Comparison of ENCODE assay signal across 8 mouse cellular contexts in the genomic region with DNA sequence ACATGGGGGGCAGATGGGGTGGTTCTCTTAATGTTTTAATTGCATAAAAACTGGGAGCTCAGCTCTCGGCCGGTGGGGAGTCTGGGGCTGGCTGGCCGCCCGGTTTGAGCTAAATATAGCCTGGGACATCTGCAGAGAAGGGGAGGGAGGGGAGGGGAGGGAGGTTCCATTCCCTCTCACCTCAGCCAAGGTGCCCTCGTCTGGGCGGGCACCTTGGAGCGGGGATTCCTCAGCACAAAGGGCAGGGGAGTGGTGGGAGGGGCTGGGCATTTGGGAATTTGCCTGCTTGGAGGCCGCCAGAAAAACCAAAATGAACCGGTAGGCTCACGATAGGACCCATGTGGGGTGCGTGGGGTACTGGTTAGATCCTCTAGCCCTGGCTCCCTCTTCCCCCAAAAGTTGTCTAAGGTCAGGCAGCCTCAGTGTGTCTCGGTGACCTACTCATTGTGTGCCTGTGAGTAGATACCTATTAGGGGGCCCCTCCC. TPM values are rescaled to one million over a fixed set of nuclear protein-coding genes. Genes with fewer than 3 reads are reported as not detected.
DNase-seq lines count a peak whose midpoint lies in the region; ATAC-seq and TF ChIP-seq lines count a peak whose summit lies in the region.

No protein-coding gene starts in this region.

- no peaks in the 10 kb centered on the region for H3K36me3 ChIP-seq in forebrain, embryonic 12.5 days (replicated peaks)
- no peaks in the 10 kb centered on the region for H3K36me3 ChIP-seq in intestine, embryonic 15.5 days
- H3K36me3 ChIP-seq in liver, embryonic 11.5 days (ENCODE audit: control insufficient read depth, insufficient read depth, low read length): no peaks in the 10 kb centered on the region

- WGBS in forebrain, embryonic 12.5 days: 2% methylated on average over 12 of the region's 12 CpGs
- WGBS in intestine, embryonic 15.5 days: 4% methylated on average over 12 of the region's 12 CpGs
- 11% methylated on average over 12 of the region's 12 CpGs for WGBS in liver, embryonic 11.5 days
- WGBS in olfactory bulb, adult 2 months: 7% methylated on average over 12 of the region's 12 CpGs

- no peaks in the 10 kb centered on the region for H3K9me3 ChIP-seq in forebrain, embryonic 12.5 days
- H3K9me3 ChIP-seq in intestine, embryonic 15.5 days: no peaks in the 10 kb centered on the region
- H3K9me3 ChIP-seq in liver, embryonic 11.5 days (ENCODE audit: control insufficient read depth, low read length): no peaks in the 10 kb centered on the region

- peak overlapping the region; percentile 52 for H3K4me3 ChIP-seq in forebrain, embryonic 12.5 days (replicated peaks)
- peak overlapping the region; percentile 82 for H3K4me3 ChIP-seq in intestine, embryonic 15.5 days (replicated peaks)
- H3K4me3 ChIP-seq in liver, embryonic 11.5 days (ENCODE audit: low read depth, low read length): peak overlapping the region; percentile 53
- H3K4me3 ChIP-seq in olfactory bulb, adult 2 months (ENCODE audit: insufficient read depth, low read depth, low read length): peak overlapping the region; percentile 49

- H3K4me1 ChIP-seq in forebrain, embryonic 12.5 days: peaks cover 87% of the 10 kb centered on the region
- peaks cover 85% of the 10 kb centered on the region for H3K4me1 ChIP-seq in intestine, embryonic 15.5 days (replicated peaks)
- H3K4me1 ChIP-seq in liver, embryonic 11.5 days (replicated peaks; ENCODE audit: control insufficient read depth, insufficient read depth, low read length): peaks cover 87% of the 10 kb centered on the region
- H3K4me1 ChIP-seq in olfactory bulb, adult 2 months (ENCODE audit: control insufficient read depth, insufficient read depth, low read length): peaks cover 88% of the 10 kb centered on the region

- no peak for TF ChIP-seq POLR2A in olfactory bulb, adult 2 months (IDR thresholded peaks at IDR 0.05; ENCODE audit: insufficient read depth, low read depth, low read length)

- DNase-seq in heart, adult 18-20 months: peak; percentile 76 to 79
- no peak for DNase-seq in heart, adult 8-10 months (ENCODE audit: low spot score)
- DNase-seq in adrenal gland, postnatal 25 days: peak; percentile 71
- no peak for DNase-seq in liver, embryonic 11.5 days (ENCODE audit: low spot score)
- DNase-seq in spleen, adult 12 weeks (ENCODE audit: low spot score): no peak

- H3K27me3 ChIP-seq in forebrain, embryonic 12.5 days: peaks cover 17% of the 10 kb centered on the region
- no peaks in the 10 kb centered on the region for H3K27me3 ChIP-seq in intestine, embryonic 15.5 days (replicated peaks)
- peaks cover 24% of the 10 kb centered on the region for H3K27me3 ChIP-seq in liver, embryonic 11.5 days (replicated peaks; ENCODE audit: control insufficient read depth, insufficient read depth, low read length)

- no peak for TF ChIP-seq CTCF in olfactory bulb, adult 2 months (IDR thresholded peaks at IDR 0.05; ENCODE audit: insufficient read depth, low read depth, low read length)

- ATAC-seq in forebrain, embryonic 12.5 days (ENCODE audit: low FRiP score): no peak
- ATAC-seq in intestine, embryonic 15.5 days: peak; percentile 7; the same call in 1 of the 2 replicates
- no peak; the same call in 1 of the 2 replicates for ATAC-seq in liver, embryonic 11.5 days (replicated peaks; ENCODE audit: low FRiP score)

- H3K4me2 ChIP-seq in forebrain, embryonic 12.5 days: peak overlapping the region; percentile 93
- H3K4me2 ChIP-seq in intestine, embryonic 15.5 days (replicated peaks): peak overlapping the region; percentile 78
- H3K4me2 ChIP-seq in liver, embryonic 11.5 days: peak overlapping the region; percentile 97

- peak overlapping the region; percentile 65 for H3K9ac ChIP-seq in forebrain, embryonic 12.5 days
- peak overlapping the region; percentile 45 for H3K9ac ChIP-seq in intestine, embryonic 15.5 days
- peak overlapping the region; percentile 69 for H3K9ac ChIP-seq in liver, embryonic 11.5 days (ENCODE audit: low read depth, low read length)

- H3K27ac ChIP-seq in forebrain, embryonic 12.5 days: peak overlapping the region; percentile 88
- peak overlapping the region; percentile 96 for H3K27ac ChIP-seq in intestine, embryonic 15.5 days
- H3K27ac ChIP-seq in liver, embryonic 11.5 days (ENCODE audit: low read depth, low read length): peak overlapping the region; percentile 87
- peak overlapping the region; percentile 37 for H3K27ac ChIP-seq in olfactory bulb, adult 2 months (ENCODE audit: insufficient read depth, low read depth, low read length)

RNA-seq across cellular contexts. Expression of a gene that starts 13.8 kb away (rescaled TPM):
- 10 to 100 TPM in 1 of 2 experiments, 1 to 10 TPM in 1; 8.7 to 10.1 TPM for total RNA-seq in heart, adult 18-20 months (2021)
- 10 to 100 TPM; 10.8 to 13.5 (median 11.9) TPM for total RNA-seq in heart, adult 8-10 months (2022)
- 21.8 and 27.7 TPM in 2 replicates for total RNA-seq in adrenal gland, postnatal 25 days (2021)
- polyA plus RNA-seq in forebrain, embryonic 12.5 days (2016; fragmentation: Nextera tagmentation; extraction: Ambion mirVana): 14.0 and 16.4 TPM in 2 replicates
- 30.7 and 31.5 TPM in 2 replicates for polyA plus RNA-seq in intestine, embryonic 15.5 days (2015; fragmentation: Nextera tagmentation; extraction: Ambion mirVana)
- polyA plus RNA-seq in liver, embryonic 11.5 days (2014; fragmentation: Nextera tagmentation; extraction: Ambion mirVana): 18.6 and 20.1 TPM in 2 replicates
- polyA plus RNA-seq in olfactory bulb, adult 2 months (2012; ENCODE audit: insufficient read depth, insufficient read length, low replicate concordance, missing spikeins): not detected in 2 replicates

RNA-seq across cellular contexts. Expression of a gene that starts 33.8 kb away (rescaled TPM):
- total RNA-seq in heart, adult 18-20 months (2021): under 1 TPM; 0.40 to 0.41 TPM
- total RNA-seq in heart, adult 8-10 months (2022): under 1 TPM; 0.16 to 0.49 (median 0.25) TPM
- total RNA-seq in adrenal gland, postnatal 25 days (2021): 1.7 and 4.3 TPM in 2 replicates
- polyA plus RNA-seq in forebrain, embryonic 12.5 days (2016; fragmentation: Nextera tagmentation; extraction: Ambion mirVana): 38.0 and 43.1 TPM in 2 replicates
- polyA plus RNA-seq in intestine, embryonic 15.5 days (2015; fragmentation: Nextera tagmentation; extraction: Ambion mirVana): 24.0 and 26.7 TPM in 2 replicates
- polyA plus RNA-seq in liver, embryonic 11.5 days (2014; fragmentation: Nextera tagmentation; extraction: Ambion mirVana): 96.3 and 114 TPM in 2 replicates
- not detected in 2 replicates for polyA plus RNA-seq in olfactory bulb, adult 2 months (2012; ENCODE audit: insufficient read depth, insufficient read length, low replicate concordance, missing spikeins)

RNA-seq across cellular contexts. Expression of a gene that starts 41.4 kb away (rescaled TPM):
- under 1 TPM; 0.36 to 0.45 TPM for total RNA-seq in heart, adult 18-20 months (2021)
- total RNA-seq in heart, adult 8-10 months (2022): under 1 TPM in 1 of 4 experiments, not detected in 3; 0.44 TPM
- not detected in 2 replicates for total RNA-seq in adrenal gland, postnatal 25 days (2021)
- 0.24 and 0.47 TPM in 2 replicates for polyA plus RNA-seq in forebrain, embryonic 12.5 days (2016; fragmentation: Nextera tagmentation; extraction: Ambion mirVana)
- 0.20 and 0.35 TPM in 2 replicates for polyA plus RNA-seq in intestine, embryonic 15.5 days (2015; fragmentation: Nextera tagmentation; extraction: Ambion mirVana)
- 0.21 and 0.22 TPM in 2 replicates for polyA plus RNA-seq in liver, embryonic 11.5 days (2014; fragmentation: Nextera tagmentation; extraction: Ambion mirVana)
- polyA plus RNA-seq in olfactory bulb, adult 2 months (2012; ENCODE audit: insufficient read depth, insufficient read length, low replicate concordance, missing spikeins): not detected in 2 replicates

Comparison
In these comparisons a context has a peak if more than half of its experiments do, and no peak if none do; other contexts are left out.
1. DNase-seq: peak in heart, adult 18-20 months (2 of 2) and adrenal gland, postnatal 25 days (single experiment); none in heart, adult 8-10 months (single experiment), liver, embryonic 11.5 days (single experiment) and spleen, adult 12 weeks (single experiment).
2. H3K27ac ChIP-seq: peak in every context shown above with its lines; median percentile 96 in intestine, embryonic 15.5 days; 88 in forebrain, embryonic 12.5 days; 87 in liver, embryonic 11.5 days; 37 in olfactory bulb, adult 2 months.
3. RNA of a gene that starts 33.8 kb away (polyA plus RNA-seq): 96.3 to 114 TPM in liver, embryonic 11.5 days, 38.0 to 43.1 TPM in forebrain, embryonic 12.5 days and 24.0 to 26.7 TPM in intestine, embryonic 15.5 days; not detected in olfactory bulb, adult 2 months; every median in the first group is over 10 times any median in the second.
4. Peak in every context shown above with its lines, with median percentiles within 50 percentile points of each other: H3K4me2 ChIP-seq, H3K4me3 ChIP-seq and H3K9ac ChIP-seq.